Mouse (Mus musculus) lung, embryonic 14.5 days (tissue): ENCODE measurements around the gene Mob1b. TPM values are rescaled to one million over a fixed set of nuclear protein-coding genes. Genes with fewer than 3 reads are reported as not detected.

Source experiments
- ATAC-seq: fragments of 200-750 bp; cut with Nextera tagmentation; 2 replicates; pipeline ENCODE4 v1.8.0; 2017; ENCODE audit warnings: mild to moderate bottlenecking, moderate TSS enrichment, moderate library complexity; ENCODE audit not compliant: insufficient read depth
- DNase-seq: peaks from one replicate; pipeline ENCODE4 v3.0.0-alpha.2; 2015
- H3K27ac ChIP-seq: fragments of 300-500 bp; sonication (generic); 2 replicates; pipeline ENCODE4 v1.5.1; 2014; ENCODE audit warnings: low read depth, mild to moderate bottlenecking, moderate library complexity
- H3K27me3 ChIP-seq: fragments of 300-500 bp; sonication (generic); 2 replicates; pipeline ENCODE4 v1.6.1; 2014; ENCODE audit warnings: low read length, control low read depth; ENCODE audit not compliant: insufficient read depth
- H3K36me3 ChIP-seq: fragments of 300-500 bp; sonication (generic); 2 replicates; pipeline ENCODE4 v1.6.1; 2014; ENCODE audit warnings: control low read depth; ENCODE audit not compliant: insufficient read depth
- H3K4me1 ChIP-seq: fragments of 300-500 bp; sonication (generic); 2 replicates; pipeline ENCODE4 v1.6.1; 2014; ENCODE audit warnings: antibody characterized with exemption, control low read depth; ENCODE audit not compliant: insufficient read depth
- H3K4me2 ChIP-seq: fragments of 300-500 bp; sonication (generic); 2 replicates; pipeline ENCODE4 v1.6.1; 2014; ENCODE audit warnings: mild to moderate bottlenecking
- H3K4me3 ChIP-seq: fragments of 300-500 bp; sonication (generic); 2 replicates; pipeline ENCODE4 v1.5.1; 2014; ENCODE audit warnings: low read depth, low read length
- H3K9ac ChIP-seq: fragments of 300-500 bp; sonication (generic); 2 replicates; pipeline ENCODE4 v1.6.1; 2014
- H3K9me3 ChIP-seq: fragments of 300-500 bp; sonication (generic); 2 replicates; pipeline ENCODE4 v1.6.1; 2016; ENCODE audit warnings: low read depth, low read length, control low read depth
- CTCF ChIP-seq: IDR thresholded peaks from 2 replicates; pipeline ENCODE4 v1.5.1; 2016; ENCODE audit warnings: antibody characterized with exemption, low read depth
- WGBS: fragments of 180-500 bp; shearing (Covaris S2); extraction: QIAGEN DNeasy Blood & Tissue Kit; methylation state at CpG from one replicate; pipeline ENCODE4 v1.1.7; 2014; 5-methylcytosine and 5-hydroxymethylcytosine counted together
- polyA plus RNA-seq: library from polyadenylated mRNA; unstranded; fragments of >200 nt; fragmentation: Nextera tagmentation; extraction: Ambion mirVana; gene quantifications from 2 replicates; pipeline ENCODE4 v1.2.1, GENCODE M21; 2014

Gene Mob1b
- polyA plus RNA-seq, 1 experiment from 2014 or later, result 16.0 TPM

DNA sequence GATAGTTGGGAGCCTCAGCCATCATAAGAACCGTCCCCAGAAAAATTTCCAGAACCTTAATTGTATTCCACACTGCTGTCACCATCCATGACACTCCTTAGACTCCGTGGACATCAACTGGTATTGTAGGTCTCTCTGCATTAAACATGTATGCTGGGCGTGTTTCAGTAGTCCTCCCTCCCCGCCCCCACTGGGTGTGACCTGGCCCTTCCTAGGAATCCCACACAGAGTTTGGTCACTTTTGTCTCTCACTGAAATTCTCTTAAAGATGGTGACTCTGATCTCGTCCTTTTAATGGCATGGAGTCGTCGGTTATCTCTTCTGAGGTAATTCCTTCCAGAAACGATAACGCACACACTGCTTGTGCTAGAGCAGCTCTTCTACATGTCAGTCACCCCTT lies 36.9 kb upstream of the Mob1b start:
- no peak overlapping the region for H3K27ac ChIP-seq
- H3K36me3 ChIP-seq, result no peaks in the 10 kb centered on the region
- TF ChIP-seq CTCF, result no peak
- no peak overlapping the region for H3K9ac ChIP-seq
- H3K4me1 ChIP-seq, result no peaks in the 10 kb centered on the region
- no peak overlapping the region for H3K4me3 ChIP-seq
- no peaks in the 10 kb centered on the region for H3K27me3 ChIP-seq
- DNase-seq (no peak), ATAC-seq (no peak)
- H3K4me2 ChIP-seq, result no peak overlapping the region
- H3K9me3 ChIP-seq, result no peaks in the 10 kb centered on the region
- 77% methylated on average over 9 of the region's 9 CpGs for WGBS

DNA sequence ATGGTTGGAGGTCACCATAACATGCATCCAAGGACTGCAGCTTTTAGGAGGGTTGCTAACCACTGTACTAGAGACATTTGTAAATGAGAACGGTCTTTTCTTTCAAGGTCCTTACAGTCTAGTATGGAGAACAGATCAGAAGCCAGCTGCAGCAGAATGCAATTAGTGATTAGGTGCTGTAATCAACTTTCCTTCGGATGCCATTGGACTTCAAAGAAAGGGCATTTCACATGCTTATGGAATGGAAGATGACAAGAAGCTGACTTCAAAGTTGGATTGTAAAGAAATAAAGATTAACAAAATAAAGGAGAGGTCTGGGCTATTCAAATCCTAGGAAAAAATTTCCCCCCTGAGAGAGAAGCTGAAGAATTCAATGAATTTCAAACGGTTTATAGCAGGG lies 36.4 kb upstream of the Mob1b start:
- Histone ChIP-seq H3K4me3 (no peak overlapping the region), H3K9me3 (no peaks in the 10 kb centered on the region), H3K27ac (no peak overlapping the region), H3K4me1 (no peaks in the 10 kb centered on the region), H3K27me3 (no peaks in the 10 kb centered on the region), H3K36me3 (no peaks in the 10 kb centered on the region), H3K9ac (no peak overlapping the region), H3K4me2 (no peak overlapping the region)
- 26% methylated on average over 3 of the region's 3 CpGs for WGBS
- ATAC-seq (no peak), DNase-seq (no peak)
- no peak for TF ChIP-seq CTCF

DNA sequence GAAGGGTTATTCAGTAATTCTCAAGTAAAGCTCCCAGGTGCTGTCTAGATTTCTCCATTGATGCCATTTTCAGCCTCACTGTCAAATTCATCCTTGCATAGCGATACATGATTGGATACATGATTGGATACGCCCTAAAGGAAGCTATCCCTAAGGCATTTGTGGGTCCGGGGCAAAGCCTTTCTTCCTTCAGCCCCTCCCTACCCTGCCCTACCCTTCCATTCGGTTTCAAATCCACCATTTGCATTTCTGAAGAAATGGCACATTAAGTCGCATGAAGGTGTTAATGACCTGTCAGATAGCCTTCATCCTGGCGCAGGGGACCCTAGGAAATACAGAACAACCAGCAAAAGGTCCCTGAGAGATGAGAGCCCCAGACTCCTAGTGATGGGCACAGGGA lies 35.3 kb upstream of the Mob1b start:
- WGBS, result 8% methylated on average over 6 of the region's 6 CpGs
- Histone ChIP-seq H3K4me2 (no peak overlapping the region), H3K9me3 (no peaks in the 10 kb centered on the region), H3K27me3 (no peaks in the 10 kb centered on the region), H3K27ac (no peak overlapping the region), H3K4me3 (no peak overlapping the region), H3K4me1 (no peaks in the 10 kb centered on the region), H3K9ac (no peak overlapping the region), H3K36me3 (no peaks in the 10 kb centered on the region)
- ATAC-seq, result no peak
- no peak for TF ChIP-seq CTCF
- no peak for DNase-seq

DNA sequence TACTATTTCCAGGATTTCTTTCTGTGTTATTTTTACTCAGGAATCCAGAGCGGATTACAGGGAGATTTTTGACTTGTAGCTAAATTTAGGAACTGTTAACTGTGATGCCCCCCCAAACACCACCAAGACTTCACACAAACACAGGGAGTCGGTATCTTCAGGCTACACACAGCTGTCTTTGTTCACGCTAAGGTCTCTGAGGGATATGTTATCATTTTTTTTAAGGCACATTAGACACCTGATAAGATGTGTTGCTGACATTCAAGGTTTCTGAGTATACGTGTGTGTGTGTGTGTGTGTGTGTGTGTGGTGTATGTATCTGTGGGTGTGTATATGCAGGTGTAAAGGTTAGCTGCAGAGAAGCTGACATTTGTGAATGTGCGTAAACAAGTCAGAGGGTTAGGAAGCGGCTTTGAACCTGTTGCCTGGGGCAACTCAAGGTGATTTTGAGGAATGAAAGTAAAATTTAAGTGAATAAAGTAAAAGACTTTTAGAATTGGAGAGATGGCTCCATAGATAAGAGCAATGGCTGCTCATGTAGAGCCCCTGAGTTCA lies 34.8 kb upstream of the Mob1b start:
- H3K9ac ChIP-seq, result no peak overlapping the region
- H3K27ac ChIP-seq, result no peak overlapping the region
- DNase-seq (no peak), ATAC-seq (no peak)
- no peaks in the 10 kb centered on the region for H3K27me3 ChIP-seq
- H3K4me1 ChIP-seq, result no peaks in the 10 kb centered on the region
- H3K36me3 ChIP-seq, result no peaks in the 10 kb centered on the region
- H3K9me3 ChIP-seq, result no peaks in the 10 kb centered on the region
- H3K4me3 ChIP-seq, result no peak overlapping the region
- WGBS, result 33% methylated on average over 6 of the region's 6 CpGs
- no peak overlapping the region for H3K4me2 ChIP-seq
- TF ChIP-seq CTCF, result no peak

DNA sequence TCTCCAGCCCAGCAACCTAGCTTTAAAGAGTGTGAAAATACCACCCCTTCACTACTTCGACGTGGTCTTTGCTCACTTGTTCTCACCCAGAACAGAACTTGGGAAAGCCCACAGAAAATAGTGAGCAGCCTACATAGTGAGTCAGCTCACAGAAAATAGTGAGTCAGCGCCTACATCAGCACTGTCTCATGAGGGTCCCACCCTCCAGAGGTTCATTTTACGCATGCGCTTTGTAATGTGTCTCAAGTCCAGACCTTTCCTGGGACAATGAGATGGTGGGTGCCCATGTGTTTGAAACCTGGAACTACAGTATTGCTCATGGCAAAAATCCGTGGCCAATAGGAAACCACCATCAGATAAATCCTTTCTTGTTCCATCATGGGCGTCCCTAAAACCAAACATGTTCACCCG lies 32.7 kb upstream of the Mob1b start:
- no peak overlapping the region for H3K4me3 ChIP-seq
- H3K9me3 ChIP-seq, result no peaks in the 10 kb centered on the region
- no peaks in the 10 kb centered on the region for H3K4me1 ChIP-seq
- TF ChIP-seq CTCF, result no peak
- H3K27ac ChIP-seq, result no peak overlapping the region
- no peak overlapping the region for H3K4me2 ChIP-seq
- WGBS, result 75% methylated on average over 8 of the region's 8 CpGs
- H3K9ac ChIP-seq, result no peak overlapping the region
- H3K27me3 ChIP-seq, result no peaks in the 10 kb centered on the region
- DNase-seq (no peak), ATAC-seq (no peak)
- no peaks in the 10 kb centered on the region for H3K36me3 ChIP-seq

DNA sequence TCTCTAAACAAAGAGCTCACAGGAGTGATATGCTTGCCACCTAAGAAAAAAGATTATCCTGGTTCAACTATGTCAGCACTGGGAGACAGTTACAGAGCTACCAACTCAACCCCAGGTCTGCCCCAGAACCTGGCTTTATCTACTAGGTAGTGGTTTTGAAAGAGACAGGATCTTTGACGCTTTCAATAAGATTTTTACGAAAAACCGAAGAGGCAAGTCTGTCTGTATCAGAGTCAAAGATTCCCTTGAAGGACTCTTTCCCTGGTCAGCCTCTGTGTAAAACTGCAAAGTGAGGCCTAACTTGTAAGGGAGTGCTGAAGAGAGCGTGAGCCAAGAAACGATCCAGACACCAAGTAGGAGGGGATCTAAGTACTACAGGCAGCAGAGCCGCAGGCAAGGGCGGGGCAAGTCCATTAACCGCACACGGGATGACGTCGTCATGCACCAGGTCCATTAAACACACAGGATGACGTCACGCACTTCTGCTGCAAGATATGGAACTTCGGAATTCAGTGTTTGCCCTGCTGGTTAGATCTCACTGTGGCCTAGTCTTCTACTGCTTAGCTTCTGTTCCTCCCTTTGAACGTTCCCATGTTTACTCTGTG lies 32.0 kb upstream of the Mob1b start:
- Histone ChIP-seq H3K9ac (no peak overlapping the region), H3K4me3 (no peak overlapping the region), H3K9me3 (no peaks in the 10 kb centered on the region), H3K4me1 (no peaks in the 10 kb centered on the region), H3K4me2 (no peak overlapping the region), H3K27ac (no peak overlapping the region), H3K27me3 (no peaks in the 10 kb centered on the region), H3K36me3 (no peaks in the 10 kb centered on the region)
- ATAC-seq (peak; percentile 74), DNase-seq (peak; percentile 62)
- TF ChIP-seq CTCF, result no peak
- 65% methylated on average over 15 of the region's 15 CpGs for WGBS

DNA sequence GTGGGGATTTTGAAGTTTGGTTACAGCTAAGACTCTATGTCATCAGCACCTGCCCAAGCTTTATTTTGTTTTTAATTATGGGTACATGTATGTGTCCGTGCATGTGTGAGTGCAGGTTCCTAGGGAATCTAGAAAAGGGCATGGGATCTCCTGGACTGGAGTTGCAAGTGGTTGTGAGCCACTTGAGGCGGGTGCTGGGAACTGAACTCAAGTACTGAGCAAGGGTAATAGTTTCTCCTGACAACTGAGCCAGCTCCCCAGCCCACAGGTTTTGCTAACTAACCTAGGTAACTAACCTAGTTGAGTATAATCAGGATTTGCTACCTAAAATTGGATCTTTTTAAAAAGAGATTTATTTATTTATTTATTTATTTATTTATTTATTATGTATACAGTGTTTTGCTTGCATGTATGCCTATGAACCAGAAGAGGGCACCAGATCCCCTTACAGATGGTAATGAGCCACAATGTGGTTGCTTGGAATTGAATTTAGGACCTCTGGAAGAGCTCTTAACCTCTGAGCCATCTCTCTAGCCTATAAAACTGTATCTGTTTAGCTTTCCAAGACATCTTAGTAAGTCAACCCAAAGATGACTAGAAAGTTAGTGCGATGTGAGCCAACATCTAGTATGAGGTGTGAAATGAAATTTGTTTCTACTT lies 31.2 kb upstream of the Mob1b start:
- TF ChIP-seq CTCF, result peak; percentile 52
- Histone ChIP-seq H3K36me3 (no peaks in the 10 kb centered on the region), H3K4me2 (no peak overlapping the region), H3K4me3 (no peak overlapping the region), H3K9ac (no peak overlapping the region), H3K27me3 (no peaks in the 10 kb centered on the region), H3K27ac (no peak overlapping the region), H3K9me3 (no peaks in the 10 kb centered on the region), H3K4me1 (no peaks in the 10 kb centered on the region)
- DNase-seq (peak; percentile 77), ATAC-seq (peak; percentile 52; the same call in 1 of the 2 replicates)
- 74% methylated on average over 3 of the region's 3 CpGs for WGBS
